Mouse (Mus musculus): ENCODE results near the gene Olfr1080.
"Not testable (repeated sequence)": the region's sequence is repeated elsewhere in the genome, so short reads cannot be mapped to it uniquely, and the experiment has no call there.

- TF ChIP-seq POLR2A (IDR thresholded peaks at IDR 0.05; ENCODE audit: control insufficient read depth, low read depth, low read length); CTCF (IDR thresholded peaks at IDR 0.05; ENCODE audit: control insufficient read depth, insufficient read depth, insufficient replicate concordance, low read depth, low read length): not testable (repeated sequence)
Observed at GRCm38 (mm10) chr2:86598866-86599265, 40.8 kb upstream of the Olfr1080 start, which contains the start of gene Olfr1082.

Data from testis, adult 2 months (tissue).